Mouse (Mus musculus): ENCODE results near the gene Rln3.

Rln3 gene

GRCm38 (mm10) chr8:84065037-84065436 lies 20.2 kb upstream of the Rln3 start, which contains the start of gene Gm10643:
Gene Gm10643 (minus strand): TSS chr8:84065137.
- no peak for DNase-seq (ENCODE audit: low read depth)

- peak; percentile 90 for DNase-seq (ENCODE audit: low read depth)
Measured at GRCm38 (mm10) chr8:84063861-84064610, 19.2 kb upstream of the Rln3 start.

DNA sequence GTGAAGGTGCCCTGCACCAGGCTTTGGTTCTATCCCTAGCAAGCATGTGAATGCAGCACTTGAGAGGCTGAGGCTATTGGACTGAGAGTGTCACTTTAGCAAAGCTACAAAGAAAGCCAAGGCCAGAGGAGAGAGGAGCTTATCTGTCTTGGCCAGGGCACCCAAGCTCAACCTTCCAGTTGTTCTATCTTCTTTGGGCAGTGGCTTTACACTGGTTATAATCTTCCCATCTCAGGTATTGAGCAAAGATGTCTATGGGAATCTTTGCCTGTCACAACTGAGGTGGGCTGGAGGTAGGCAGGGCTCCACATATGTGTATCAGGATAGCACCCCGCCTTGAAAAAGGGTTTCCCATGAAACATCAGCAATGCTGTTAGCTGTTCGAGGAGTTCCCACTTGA lies 15.4 kb upstream of the Rln3 start:
- DNase-seq (ENCODE audit: low read depth): no peak

- DNase-seq (ENCODE audit: low read depth): peak; percentile 57
Measured at GRCm38 (mm10) chr8:84059226-84059625, 14.4 kb upstream of the Rln3 start.

- no peak for DNase-seq (ENCODE audit: low read depth)
Measured at GRCm38 (mm10) chr8:84057827-84058226, 13.0 kb upstream of the Rln3 start.

DNA sequence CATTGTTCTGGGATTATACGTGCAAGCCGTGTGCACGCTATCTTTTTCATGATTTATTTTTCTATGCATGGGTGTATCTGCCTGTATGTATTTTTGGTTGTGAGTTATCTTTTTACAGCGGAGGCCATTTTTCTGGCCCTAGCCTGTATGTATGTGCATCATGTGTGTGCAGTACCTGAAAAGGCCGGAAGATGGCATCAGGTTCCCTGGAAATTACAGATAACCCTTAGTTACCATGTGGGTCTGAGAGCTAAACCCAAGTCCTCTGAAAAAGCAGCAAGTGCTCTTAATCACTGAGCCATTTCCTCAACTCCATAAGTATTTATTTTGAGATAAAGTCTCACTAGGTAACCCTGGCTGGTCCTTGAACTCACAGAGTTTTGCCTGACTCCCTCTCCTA lies 8.4 kb upstream of the Rln3 start:
- no peak for DNase-seq (ENCODE audit: low read depth)

DNA sequence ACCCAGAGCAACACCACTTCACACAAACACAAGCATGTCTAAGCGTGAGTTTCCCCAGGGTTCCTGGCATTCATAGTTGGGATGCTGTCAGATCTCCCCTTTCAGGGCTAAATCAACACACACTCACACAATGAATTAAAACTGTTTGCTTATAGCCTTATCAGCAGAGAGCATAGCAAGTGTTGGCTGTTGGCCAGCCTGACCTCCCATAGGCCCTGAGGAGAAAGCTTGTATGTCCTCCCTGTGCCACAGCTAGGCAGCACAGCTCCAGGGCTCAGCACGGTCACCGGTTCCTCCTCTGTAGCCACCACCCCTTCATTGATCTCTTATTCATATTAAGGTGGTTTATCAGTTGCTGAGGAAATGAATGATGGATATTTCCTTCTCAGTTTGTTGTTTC lies 7.9 kb upstream of the Rln3 start:
- no peak for DNase-seq (ENCODE audit: low read depth)

- no peak for DNase-seq (ENCODE audit: low read depth)
Measured at GRCm38 (mm10) chr8:84048171-84048570, 3.4 kb upstream of the Rln3 start.

- DNase-seq (ENCODE audit: low read depth): no peak
Measured at GRCm38 (mm10) chr8:84046505-84046904, 1.7 kb upstream of the Rln3 start.

DNA sequence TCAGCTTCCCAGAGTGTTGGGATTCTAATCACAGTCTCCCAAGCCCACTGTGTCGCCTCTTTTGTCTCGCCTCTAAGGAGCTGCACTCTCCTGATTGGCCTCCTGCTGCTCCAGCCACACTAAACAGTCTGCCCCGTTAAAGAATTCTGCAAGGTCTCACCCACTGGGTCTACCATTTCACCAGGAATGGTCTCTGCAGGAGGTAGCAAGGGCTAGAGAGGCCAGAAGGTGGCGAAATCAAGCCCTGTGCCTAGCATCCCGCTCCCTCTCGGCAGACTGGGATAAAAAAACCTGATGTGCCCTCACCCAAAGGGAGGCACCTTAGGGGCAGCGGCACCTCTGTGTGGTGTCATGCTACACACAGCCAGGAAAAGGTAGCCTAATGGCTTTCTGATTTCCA lies 697 bp downstream of the Rln3 start:
- DNase-seq (ENCODE audit: low read depth): no peak

GRCm38 (mm10) chr8:84042948-84043342 lies 1.9 kb downstream of the Rln3 start:
- no peak for DNase-seq (ENCODE audit: low read depth)

GRCm38 (mm10) chr8:84042066-84042947 lies 2.5 kb downstream of the Rln3 start, which contains the start of gene Il27ra:
Gene Il27ra (minus strand): TSS chr8:84042589.
- DNase-seq (ENCODE audit: low read depth): peak; percentile 93

DNA sequence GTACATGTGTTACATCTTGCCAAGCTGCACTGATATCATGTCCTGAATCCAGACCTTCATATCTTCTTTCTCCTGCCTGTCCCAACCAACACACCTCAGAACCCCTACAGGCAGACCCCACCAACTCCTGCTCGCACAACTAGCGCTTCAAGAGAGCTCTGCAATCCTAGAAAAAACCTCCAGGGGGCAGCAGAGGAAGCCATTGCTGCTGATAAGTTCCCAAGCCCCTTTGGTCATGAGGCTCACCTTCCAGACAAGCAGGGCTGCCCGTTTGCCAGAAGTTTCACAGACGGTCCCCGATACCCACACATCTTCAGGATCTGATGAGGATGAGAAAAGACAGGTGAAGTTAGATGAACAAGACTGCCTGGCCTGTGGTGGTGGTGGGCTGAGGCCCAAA lies 5.8 kb downstream of the Rln3 start:
- DNase-seq (ENCODE audit: low read depth): peak; percentile 92

- DNase-seq (ENCODE audit: low read depth): no peak
Measured at GRCm38 (mm10) chr8:84038015-84038414, 6.8 kb downstream of the Rln3 start.

DNA sequence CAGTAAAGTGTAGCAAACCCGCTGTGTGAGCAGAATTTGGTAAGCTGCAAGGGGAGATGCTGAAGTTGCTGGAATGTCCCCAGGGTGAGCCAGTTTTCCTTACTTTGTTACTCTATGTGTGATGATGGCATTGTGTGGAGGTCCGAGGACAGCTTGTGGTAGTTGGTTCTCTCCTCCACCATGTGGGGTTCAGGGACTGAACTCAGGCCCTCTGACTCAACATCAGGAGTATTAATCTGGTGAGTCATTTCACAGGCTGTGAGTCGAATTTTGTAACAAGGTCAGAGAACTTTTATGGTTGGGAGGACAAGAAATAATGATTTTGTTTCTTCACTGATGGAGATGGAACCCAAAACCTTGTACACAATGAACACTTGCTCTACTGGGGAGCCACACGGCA lies 12.0 kb downstream of the Rln3 start:
- no peak for DNase-seq (ENCODE audit: low read depth)

GRCm38 (mm10) chr8:84029272-84029671 lies 15.5 kb downstream of the Rln3 start:
- DNase-seq (ENCODE audit: low read depth): no peak

DNA sequence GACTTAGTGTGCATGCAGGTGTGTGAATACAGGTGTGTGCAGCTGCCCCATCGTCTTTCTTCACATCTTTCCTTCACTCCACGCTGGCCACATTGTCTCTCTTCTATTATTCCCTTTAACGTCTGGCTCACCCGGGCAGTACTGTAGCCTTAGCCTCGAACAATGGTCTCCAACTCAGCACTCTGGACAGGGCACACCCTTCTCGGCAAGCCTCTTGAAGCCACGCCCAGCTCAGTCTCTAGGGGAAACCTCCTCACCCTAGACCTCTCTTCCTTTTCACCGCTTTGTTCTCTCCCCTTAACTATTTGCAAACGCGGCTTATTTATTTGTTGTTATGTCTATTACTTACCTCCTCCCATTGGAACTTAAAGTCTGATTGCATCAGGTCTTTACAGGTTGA lies 17.4 kb downstream of the Rln3 start:
- DNase-seq (ENCODE audit: low read depth): peak; percentile 61

DNA sequence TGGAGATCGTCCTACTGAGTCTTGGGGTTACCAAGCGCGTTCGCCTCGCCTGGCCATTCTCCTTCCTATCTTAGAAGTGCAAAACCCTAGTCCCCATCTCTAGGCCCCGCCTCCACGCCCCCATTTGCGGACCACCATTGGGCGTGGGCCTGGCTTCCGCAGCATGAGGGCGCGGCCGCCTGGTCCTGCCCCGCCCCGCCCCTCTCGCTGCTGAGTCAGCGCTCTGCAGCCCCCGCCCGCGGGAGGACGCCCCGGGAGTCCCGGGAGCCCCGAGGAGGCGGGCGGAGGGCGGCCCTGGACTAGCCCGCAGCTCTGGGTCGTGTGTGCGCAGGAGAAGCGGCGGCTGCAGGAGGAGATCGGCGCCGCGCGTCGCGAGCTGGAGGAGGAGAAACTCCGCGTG lies 18.9 kb downstream of the Rln3 start:
- peak; percentile 74 for DNase-seq (ENCODE audit: low read depth)

DNA sequence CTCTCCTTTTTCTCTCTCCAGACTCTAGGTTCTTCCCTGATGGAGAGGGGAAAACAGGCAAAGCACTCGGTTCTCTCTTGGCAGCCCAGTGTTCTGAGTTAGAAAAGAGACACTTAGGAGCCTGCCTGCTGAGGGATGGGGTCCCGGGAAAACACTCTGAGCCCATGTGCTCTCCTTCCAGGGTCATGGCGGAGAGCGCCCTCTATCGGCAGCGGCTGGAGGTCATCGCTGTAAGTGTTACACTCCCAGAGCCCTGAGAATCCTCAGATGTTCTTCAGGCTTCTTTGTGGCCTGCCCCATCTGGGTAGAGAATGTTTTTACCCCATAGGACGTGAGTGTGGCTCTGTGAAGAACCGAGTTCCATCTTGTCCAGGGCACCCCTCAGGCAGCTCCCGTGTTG lies 20.6 kb downstream of the Rln3 start:
- peak; percentile 80 for DNase-seq (ENCODE audit: low read depth)

DNA sequence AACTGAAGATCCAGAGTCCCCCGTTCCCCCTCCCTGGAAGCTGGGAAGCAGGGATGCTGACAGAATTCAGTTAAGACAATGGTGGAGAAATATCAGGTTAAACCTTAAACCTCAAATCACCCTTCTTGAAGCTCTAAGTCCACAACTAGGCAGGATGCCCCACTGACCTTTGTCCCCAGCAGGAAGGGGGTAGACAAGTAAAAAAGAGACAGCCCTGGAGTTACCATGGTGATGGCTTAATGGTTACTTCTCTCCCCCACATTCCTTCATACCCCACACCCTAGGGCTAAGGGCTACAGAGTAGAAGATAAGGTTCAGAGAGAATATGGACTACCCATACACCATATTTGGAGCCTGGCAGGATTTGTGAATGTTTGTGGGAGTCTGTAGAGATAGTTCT lies 21.2 kb downstream of the Rln3 start:
- DNase-seq (ENCODE audit: low read depth): no peak

- DNase-seq (ENCODE audit: low read depth): no peak
Measured at GRCm38 (mm10) chr8:84023085-84023484, 21.7 kb downstream of the Rln3 start.

- DNase-seq (ENCODE audit: low read depth): no peak
Measured at GRCm38 (mm10) chr8:84021569-84021968, 23.2 kb downstream of the Rln3 start.

- DNase-seq (ENCODE audit: low read depth): no peak
Measured at GRCm38 (mm10) chr8:84021096-84021495, 23.7 kb downstream of the Rln3 start, which contains the start of gene Palm3. Gene Palm3 (plus strand): TSS chr8:84021471.
